Mouse (Mus musculus) B cell, adult 62 days (primary cell): ENCODE measurements around the gene Tmem167b. TPM values are rescaled to one million over a fixed set of nuclear protein-coding genes. Genes with fewer than 3 reads are reported as not detected.

Source experiments
- total RNA-seq: library from RNA; stranded (reverse); gene quantifications from 4 replicates; pipeline ENCODE4 v1.2.4, GENCODE M21; 2023

Tmem167b gene
- total RNA-seq, result 39.8 to 42.2 TPM (median 40.4 TPM) in 4 replicates

DNA sequence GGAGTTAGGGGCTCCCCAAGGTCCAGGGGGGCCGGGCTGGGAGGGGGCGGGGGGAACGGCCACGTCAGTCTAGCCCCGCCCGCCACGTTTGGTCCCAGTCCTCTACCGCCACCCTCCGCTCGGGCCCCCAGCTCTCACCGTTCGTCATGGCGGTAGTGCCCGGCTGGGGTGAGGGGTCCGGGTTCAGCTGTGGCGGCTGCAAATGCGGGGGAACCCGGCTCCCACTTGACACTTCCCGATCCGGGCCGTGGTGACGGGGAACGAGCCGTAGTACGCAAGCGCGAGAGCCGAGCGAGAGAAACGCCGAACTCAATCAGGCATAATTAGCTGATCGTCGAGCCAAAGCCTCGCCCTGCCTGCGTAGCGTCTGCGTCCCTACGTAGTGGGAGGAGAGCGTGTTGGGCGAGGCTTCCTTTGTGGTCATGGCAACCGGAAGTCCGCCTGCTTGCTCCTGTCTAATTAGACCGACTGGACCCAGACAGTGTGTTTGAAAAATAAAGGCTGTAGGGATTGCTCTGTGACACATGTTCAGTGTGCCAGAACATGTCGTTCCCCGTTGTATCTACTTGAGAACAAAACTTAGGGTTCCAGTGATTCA, at the start of gene Tmem167b:
Tmem167b (minus strand) TSS at position 334 of the 598 bp plus-strand sequence.

DNA sequence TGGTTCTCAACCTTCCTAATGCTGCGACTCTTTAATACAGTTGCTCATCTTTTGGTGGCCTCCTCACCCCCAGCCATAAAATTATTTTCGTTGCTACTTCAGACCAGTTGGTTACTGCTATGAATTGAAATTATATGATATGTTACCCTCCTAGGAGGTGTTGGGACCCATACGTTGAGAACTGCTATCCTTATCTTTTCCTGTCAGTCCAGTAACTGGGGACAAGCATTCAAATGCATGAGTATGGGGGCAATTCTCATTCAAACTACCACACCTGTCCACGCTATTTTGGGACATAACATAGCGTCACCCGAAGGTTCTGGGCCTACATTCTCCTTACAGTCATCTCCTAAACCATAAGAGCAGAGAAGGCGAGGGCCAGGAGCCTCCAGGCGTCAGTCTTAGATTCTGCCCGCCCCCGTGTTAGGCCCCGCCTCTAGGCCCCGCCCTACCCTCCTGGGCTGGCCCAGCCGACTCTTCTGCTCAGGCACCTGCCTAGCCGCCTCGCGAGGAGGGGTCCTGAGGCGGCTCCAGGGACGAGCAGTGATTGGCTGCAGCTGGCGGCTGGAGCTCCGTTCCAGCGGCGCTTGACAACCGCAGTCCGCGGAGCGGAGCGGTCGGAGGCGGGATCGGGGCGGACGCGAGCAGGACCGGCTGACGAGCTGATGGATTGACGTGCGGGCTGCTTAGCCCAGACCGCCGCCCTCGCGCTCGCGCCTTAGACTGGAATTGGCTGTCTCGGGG, 28.7 kb upstream of the Tmem167b start, which contains the start of gene Wdr47:
Wdr47 (plus strand) TSS at position 494 of the 744 bp plus-strand sequence.

DNA sequence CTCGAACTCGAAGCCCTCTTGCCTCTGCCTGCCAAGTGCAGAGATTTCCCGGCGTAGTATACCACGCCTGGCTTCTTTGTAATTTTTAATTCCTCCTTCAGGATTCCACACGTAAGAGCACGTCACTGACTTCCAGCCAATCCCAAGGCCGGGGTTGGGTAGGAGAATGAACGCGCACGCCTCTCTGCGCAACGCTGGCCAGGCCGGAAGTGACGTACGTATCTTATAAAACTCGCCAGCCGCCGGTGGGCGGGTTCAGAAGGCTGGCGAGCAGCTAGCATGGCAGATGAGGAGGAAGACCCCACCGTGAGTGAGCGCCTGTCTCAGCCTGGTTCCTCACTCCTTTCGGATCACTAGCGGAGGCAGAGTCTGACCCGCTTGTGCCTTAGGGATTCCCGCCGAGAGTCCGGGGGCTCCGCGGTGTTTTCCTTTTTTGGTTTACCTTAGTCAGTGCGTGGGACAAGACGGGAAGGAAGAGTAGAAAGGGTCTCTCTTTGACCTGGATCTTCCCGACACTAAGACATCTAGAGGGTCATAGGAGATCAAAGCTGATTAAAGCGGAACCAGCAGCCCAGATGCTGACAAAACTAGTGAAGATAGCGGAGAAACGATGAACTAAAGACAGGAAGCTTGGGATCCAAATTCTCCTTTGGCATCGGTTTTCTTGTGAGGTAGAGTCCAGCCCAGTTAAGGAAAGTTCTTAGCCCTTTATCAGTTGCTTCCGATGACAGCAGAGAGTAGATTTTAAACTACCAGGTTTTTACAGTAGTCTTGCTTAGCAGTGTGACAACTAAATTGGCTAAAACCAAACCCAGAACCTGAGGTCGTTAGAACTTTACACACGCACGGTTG, 9.4 kb upstream of the Tmem167b start, which contains the start of gene Taf13:
Taf13 (plus strand) TSS at position 256 of the 852 bp plus-strand sequence.

DNA sequence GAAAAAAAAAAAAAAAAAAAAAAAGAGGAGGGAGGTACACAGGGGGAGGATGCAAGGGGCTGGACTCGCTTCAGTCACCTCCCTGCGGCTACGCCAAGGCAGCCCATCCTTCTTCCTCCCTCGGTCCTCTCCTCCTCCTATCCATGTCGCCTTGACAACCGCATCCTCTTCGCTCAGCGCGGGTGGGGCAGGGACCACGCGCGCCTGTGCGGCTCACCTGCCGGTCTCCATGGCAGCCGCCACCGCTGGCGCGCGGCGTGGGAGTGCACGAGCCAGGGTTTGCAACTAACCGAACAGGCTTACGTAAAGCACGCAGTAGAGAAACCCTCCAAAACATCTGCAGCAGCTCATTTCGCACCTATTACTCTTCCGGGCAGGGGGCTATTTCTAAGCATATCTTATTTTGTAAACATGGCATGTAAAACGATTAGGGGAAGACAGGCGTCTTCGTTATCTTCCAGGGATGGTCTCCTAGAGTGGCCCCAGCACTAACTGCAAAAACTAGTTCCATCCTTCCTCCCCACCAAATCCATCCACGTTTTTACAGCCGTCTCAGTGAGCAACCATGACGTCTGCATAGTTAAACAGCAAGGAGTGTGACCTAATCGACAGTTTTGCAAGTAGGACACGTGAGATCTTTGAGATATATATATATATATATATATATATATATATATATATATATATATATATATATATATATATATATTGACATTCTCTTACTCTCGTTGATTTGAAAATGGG, 25.6 kb downstream of the Tmem167b start, which contains the start of gene 5330417C22Rik:
5330417C22Rik (minus strand) TSS at position 20 of the 744 bp plus-strand sequence.

DNA sequence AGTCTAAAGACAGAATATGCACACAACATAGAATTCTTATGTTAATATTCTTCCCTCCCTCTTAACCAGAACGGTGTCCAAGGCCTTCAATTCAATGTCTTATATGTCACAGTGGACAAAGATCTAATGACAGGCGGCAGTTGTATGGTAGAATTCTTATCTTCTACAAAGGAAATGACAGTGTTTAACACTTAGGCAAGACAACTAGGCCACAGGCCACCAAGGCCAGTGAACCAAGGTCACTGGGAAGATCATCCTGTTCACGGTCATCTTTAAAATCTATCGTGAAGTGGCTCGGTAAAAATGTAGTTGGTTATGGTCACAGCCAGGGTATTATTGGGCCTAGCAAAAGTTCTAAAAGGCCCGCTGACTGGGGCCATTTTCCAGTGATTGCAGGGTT, 28.3 kb downstream of the Tmem167b start, which contains the start of gene 1700013F07Rik:
1700013F07Rik (plus strand) TSS at position 200 of the 400 bp plus-strand sequence.

Other genes with a start within 250 kb of the Tmem167b start
- not detected in 4 replicates for gene Mybphl, start 197.6 kb downstream of the Tmem167b start, total RNA-seq
- gene Psrc1, start 178.6 kb downstream of the Tmem167b start, total RNA-seq, result 0.35 to 2.1 TPM (median 0.72 TPM) in 4 replicates
- gene Celsr2, start 146.9 kb downstream of the Tmem167b start, total RNA-seq, result 4.4 to 6.8 TPM (median 4.9 TPM) in 4 replicates
- gene Sars, start 117.3 kb downstream of the Tmem167b start, total RNA-seq, result 116 to 136 TPM (median 133 TPM) in 4 replicates
- gene 1700013F07Rik, start 28.3 kb downstream of the Tmem167b start, total RNA-seq, result not detected in 4 replicates
- 0.09 to 0.13 TPM in 2 of 4 replicates, not detected in the others for gene 5330417C22Rik, start 25.9 kb downstream of the Tmem167b start, total RNA-seq
- gene Taf13, start 9.2 kb upstream of the Tmem167b start, total RNA-seq, result 29.1 to 36.1 TPM (median 34.6 TPM) in 4 replicates
- gene Wdr47, start 28.8 kb upstream of the Tmem167b start, total RNA-seq, result 17.0 to 30.3 TPM (median 21.7 TPM) in 4 replicates
- gene Clcc1, start 91.4 kb upstream of the Tmem167b start, total RNA-seq, result 31.9 to 44.0 TPM (median 39.7 TPM) in 4 replicates
- gene Gpsm2, start 159.8 kb upstream of the Tmem167b start, total RNA-seq, result 0.26 to 1.1 TPM (median 0.53 TPM) in 3 of 4 replicates, not detected in the other
- gene Aknad1, start 177.2 kb upstream of the Tmem167b start, total RNA-seq, result not detected in 4 replicates